Mouse (Mus musculus): ENCODE results near the gene Ccdc138. TPM values are rescaled to one million over a fixed set of nuclear protein-coding genes. Genes with fewer than 3 reads are reported as not detected.

Ccdc138 gene
- total RNA-seq, 2 experiments from 2014 or later, result 1.1 TPM

DNA sequence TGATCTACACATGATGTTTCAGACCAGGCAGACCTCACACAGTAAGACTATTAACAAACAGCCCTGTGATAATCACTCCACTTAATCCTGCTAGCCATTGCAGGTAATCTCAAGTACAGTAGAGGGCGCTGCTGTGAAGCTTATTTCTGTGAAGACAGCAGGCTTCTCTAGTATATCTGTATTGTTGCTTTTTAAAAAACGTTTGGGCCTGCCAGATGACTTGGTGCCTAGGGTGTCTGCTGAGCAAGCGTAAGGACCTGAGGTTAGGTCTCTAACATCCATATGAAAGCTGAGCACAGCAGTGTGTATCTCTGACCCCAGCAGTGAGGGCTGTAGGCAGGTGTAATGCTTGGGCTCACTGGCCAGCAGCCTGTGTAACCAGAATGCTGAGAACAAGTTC is 62.2 kb downstream of the Ccdc138 start:
- intact Hi-C loops (cut with DNase I), result loop anchor here (2.0 to 5.0 kb wide), 2 partner anchors 67 to 115 kb away; partner anchors contain the start of gene Edar
- DNase-seq, result peak; percentile 12 to 50

GRCm38 (mm10) chr10:58560521-58560920 is 62.8 kb downstream of the Ccdc138 start:
- intact Hi-C loops (cut with DNase I), result loop anchor here (2.0 to 5.0 kb wide), 2 partner anchors 67 to 114 kb away; partner anchors contain the start of gene Edar
- no peak for DNase-seq

DNA sequence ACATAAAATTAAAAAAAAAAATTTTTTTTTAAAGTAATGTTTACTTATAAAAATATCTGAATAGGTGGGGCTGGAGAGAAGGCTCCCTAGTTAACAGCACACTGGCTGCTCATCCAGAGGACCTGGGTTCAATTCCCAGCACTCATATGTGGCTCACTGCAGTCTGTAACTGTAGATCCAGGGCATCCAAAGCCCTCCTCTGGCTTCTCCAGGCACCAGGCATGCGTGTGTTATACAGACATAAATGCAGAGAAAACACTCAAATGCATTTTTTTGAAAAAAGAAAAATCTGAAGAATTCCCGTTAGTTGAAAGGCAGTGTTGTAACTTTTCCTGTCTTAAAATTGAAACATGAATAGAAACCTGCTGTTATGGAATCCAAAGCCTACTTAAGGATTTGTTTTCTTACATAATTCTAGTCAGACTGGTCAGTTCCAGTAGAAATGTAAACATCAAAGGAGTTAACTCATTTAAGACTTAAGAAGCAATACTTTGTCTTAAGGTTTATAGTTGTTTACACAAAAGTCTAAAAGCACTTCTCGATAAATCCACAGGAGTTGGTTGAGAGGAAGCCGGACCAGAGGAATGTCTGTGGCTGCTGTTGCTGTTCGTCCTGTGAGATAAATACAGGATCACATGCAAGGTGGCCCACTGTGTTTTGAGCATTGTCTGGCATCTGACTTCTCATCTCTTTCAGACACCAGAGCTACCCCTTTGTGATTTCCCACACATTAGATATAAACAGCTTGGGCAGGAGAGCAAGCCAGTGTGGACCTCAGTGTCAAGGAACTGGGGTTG is 87.9 kb downstream of the Ccdc138 start:
- no peak for DNase-seq
- intact Hi-C loops (cut with DNase I), result no loop called here

GRCm38 (mm10) chr10:58594486-58594885 is 96.7 kb downstream of the Ccdc138 start:
- intact Hi-C loops (cut with DNase I), result no loop called here
- DNase-seq, result no peak

- no peak for DNase-seq
- intact Hi-C loops (cut with DNase I), result no loop called here
Measured at GRCm38 (mm10) chr10:58595197-58595596, 97.4 kb downstream of the Ccdc138 start.

GRCm38 (mm10) chr10:58595821-58596220 is 98.1 kb downstream of the Ccdc138 start:
- intact Hi-C loops (cut with DNase I), result no loop called here
- no peak for DNase-seq

GRCm38 (mm10) chr10:58600151-58600550 is 102.4 kb downstream of the Ccdc138 start:
- DNase-seq, result no peak
- intact Hi-C loops (cut with DNase I), result no loop called here

- intact Hi-C loops (cut with DNase I), result no loop called here
- no peak for DNase-seq
Measured at GRCm38 (mm10) chr10:58600983-58601382, 103.2 kb downstream of the Ccdc138 start.

- intact Hi-C loops (cut with DNase I), result no loop called here
- DNase-seq, result no peak
Measured at GRCm38 (mm10) chr10:58601431-58601901, 103.7 kb downstream of the Ccdc138 start.

DNA sequence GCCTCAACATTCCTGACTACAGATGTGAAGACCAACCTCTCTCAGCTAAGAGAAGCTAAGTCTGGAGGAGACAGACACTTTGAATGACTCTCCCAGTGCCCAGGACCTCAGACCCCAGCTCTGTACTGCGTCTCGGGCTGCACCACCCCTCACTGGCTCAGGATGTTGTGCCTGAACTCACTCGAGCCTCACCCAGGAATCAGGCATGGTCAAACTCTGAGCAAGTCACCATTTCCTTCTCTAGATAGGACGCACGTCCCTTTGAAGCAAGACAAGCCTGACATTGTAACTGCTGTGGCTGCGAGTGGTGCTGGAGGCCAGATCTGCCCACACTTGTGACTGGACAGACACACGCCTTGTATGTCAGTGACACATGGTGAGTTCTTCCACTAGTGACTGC is 104.2 kb downstream of the Ccdc138 start:
- no peak for DNase-seq
- intact Hi-C loops (cut with DNase I), result no loop called here

DNA sequence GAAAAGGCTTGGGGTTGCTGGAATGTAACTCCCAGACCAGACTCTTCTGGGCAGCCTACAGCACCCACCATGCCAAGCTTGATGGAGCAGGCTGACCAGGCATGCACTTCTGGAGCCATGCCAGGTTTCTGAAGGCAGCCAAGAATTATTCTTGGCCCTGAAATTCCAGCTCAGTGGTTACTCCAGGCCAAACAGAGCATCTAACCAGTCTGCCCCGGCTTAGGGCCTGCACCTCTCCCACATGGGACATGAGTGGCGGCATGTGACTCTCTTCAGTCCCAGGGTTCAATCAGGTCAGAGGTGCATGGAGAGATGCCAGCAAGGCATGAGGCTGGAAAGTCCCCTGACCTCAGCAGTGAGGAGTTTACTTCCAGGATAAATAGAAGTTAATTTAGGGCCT is 107.0 kb downstream of the Ccdc138 start:
- intact Hi-C loops (cut with DNase I), result no loop called here

DNA sequence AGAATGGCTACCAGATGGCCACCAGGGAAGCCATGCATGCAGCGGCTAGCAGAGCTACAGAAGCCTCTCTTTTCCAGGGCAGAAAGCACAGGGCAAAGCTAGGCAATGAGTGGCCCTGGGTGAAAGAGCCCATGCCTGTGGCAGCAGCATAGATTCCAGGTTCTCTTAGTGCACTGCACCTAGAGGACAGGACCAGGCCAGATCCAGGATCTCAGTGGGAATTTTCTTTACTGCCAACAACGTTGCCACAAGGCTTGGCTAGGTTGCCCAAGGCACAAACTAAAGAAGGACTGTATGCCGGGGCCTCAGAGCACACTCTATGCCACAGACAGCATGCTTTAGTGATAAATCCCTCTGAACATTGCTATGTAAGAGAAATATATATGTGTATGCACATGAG is 108.6 kb downstream of the Ccdc138 start:
- intact Hi-C loops (cut with DNase I), result no loop called here
- DNase-seq, result no peak

More for the DNA sequence above, 107.0 kb downstream of the Ccdc138 start:
- peak; percentile 44 to 76 for DNase-seq

- intact Hi-C loops (cut with DNase I), result no loop called here
- DNase-seq, result no peak
Measured at GRCm38 (mm10) chr10:58608858-58609257, 111.1 kb downstream of the Ccdc138 start.

- peak; percentile 13 to 49 for DNase-seq
- intact Hi-C loops (cut with DNase I), result no loop called here
Measured at GRCm38 (mm10) chr10:58610484-58611261, 112.9 kb downstream of the Ccdc138 start.

- DNase-seq, result no peak
- intact Hi-C loops (cut with DNase I), result no loop called here
Measured at GRCm38 (mm10) chr10:58614601-58615000, 116.9 kb downstream of the Ccdc138 start.

GRCm38 (mm10) chr10:58616565-58616964 is 118.8 kb downstream of the Ccdc138 start:
- no peak for DNase-seq
- intact Hi-C loops (cut with DNase I), result no loop called here

DNA sequence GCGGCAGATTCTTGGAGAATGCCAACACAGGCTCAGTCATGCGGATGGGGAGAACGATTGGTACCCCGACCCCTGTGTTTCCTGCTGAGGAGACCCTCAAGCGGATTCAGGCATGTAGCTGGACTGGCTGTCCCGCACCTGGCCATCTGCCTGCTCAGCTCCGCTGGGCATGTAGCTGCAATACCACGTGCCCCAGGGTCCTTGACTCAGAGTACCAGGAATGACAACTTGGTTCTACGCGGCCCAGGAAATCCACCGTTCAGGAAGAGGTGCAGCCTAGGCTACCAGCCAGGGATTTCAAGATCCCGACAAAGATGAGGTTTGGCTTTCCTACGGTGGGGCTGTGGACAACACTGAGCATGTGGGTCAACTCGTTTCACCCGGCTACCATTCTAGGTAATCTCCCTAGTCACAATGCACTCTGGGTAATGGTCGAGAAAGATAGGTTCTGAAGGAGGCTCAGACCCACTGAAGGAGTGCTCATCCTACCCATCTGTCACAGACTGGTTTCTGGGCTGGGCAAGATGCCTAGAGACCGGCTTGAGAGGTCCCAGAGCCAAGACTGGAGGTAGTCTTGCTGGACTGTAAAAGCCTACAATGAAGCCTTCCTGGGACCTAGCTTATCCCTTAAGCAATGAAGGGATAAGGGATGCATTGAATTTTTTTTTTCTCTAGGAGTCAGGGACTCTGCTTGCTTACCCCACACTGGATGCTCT is 120.9 kb downstream of the Ccdc138 start:
- no peak for DNase-seq
- intact Hi-C loops (cut with DNase I), result no loop called here

DNA sequence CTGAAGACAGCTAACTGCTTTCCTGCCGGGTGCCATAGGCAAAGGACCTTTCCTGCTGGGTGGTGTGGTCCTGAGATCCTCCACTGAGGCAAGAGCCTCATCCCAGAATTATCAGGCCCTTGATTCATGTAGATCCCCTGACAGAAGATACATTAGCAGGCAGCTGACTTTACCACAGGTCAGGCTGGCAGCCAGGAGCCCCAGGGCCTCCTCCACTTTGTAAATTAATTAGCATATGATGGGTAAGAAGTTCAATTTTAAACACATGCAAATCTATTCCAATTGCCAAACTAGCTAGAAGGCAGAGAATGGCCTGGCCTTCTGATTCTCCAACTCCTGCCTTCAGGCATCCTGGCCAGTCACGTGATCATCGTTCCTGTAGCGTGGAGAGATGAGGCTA is 121.5 kb downstream of the Ccdc138 start:
- no peak for DNase-seq
- intact Hi-C loops (cut with DNase I), result no loop called here

DNA sequence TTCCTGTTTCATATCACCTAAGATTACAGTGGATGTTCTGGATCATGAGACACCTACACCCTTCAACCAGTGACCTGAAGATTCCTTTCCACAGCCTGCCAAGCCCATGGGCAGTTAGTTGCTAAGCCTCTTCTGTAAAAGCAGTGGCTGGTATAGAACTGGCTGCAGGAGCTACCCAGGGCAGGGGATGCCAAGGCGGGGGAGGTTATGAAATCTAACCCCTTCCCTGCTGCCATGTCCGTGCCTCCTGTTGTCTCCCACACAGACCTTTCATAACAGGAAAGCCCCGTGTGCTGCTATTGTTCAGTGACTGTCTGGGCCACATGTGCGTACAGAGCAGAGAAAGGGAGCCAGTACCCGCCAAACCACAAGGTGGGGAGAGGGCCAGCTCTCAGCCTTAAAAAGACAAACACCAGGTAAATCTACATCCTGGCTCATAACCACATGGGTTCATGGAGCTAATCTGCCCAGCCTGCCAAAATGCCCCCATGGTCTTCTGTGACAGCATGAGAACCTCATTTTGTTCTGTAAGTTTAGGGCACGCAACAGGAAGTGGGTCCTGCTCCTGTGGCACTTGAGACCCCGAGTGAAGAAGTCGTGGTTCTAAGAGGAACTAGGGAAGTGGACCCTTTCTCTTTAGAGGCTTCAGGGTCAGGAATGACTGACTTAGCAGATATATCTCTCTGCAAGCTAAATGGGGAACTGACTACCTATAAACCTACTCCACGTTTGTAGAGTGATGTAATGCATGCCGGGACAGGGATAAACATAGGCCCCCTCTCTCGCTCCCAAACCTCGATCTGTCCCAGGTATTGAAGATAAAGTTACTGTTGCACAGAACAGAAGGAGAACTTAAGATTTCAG is 127.3 kb downstream of the Ccdc138 start:
- intact Hi-C loops (cut with DNase I), result loop anchor here (5.0 kb wide), 1 partner anchor 63 kb away; no protein-coding TSS in a partner anchor

More for the DNA sequence above, 127.3 kb downstream of the Ccdc138 start:
- DNase-seq, result no peak

Data from heart, postnatal 14 days (tissue).